Mouse (Mus musculus) forebrain, embryonic 10.5 days (tissue): ENCODE data around the gene Gm45808. TPM values are rescaled to one million over a fixed set of nuclear protein-coding genes. Genes with fewer than 3 reads are reported as not detected.

ENCODE experiments used
- DNase-seq: peaks from one replicate; pipeline ENCODE4 v3.0.0-alpha.2; 2017; ENCODE audit warnings: low spot score; ENCODE audit errors: extremely low spot score
- H3K27ac ChIP-seq: fragments of 300-500 bp; sonication (generic); 2 replicates; pipeline ENCODE4 v1.5.1; 2016; ENCODE audit warnings: mild to moderate bottlenecking
- H3K27me3 ChIP-seq: fragments of 300-500 bp; sonication (generic); 2 replicates; pipeline ENCODE4 v1.6.1; 2016; ENCODE audit warnings: mild to moderate bottlenecking; ENCODE audit not compliant: poor library complexity, severe bottlenecking
- H3K36me3 ChIP-seq: fragments of 300-500 bp; sonication (generic); replicated peaks from 2 replicates; pipeline ENCODE4 v1.6.1; 2016; ENCODE audit warnings: mild to moderate bottlenecking, moderate library complexity
- H3K4me1 ChIP-seq: fragments of 300-500 bp; sonication (generic); 2 replicates; pipeline ENCODE4 v1.6.1; 2016
- H3K4me3 ChIP-seq: fragments of 300-500 bp; sonication (generic); 2 replicates; pipeline ENCODE4 v1.5.1; 2016; ENCODE audit warnings: mild to moderate bottlenecking, moderate library complexity
- H3K9me3 ChIP-seq: fragments of 300-500 bp; sonication (generic); 2 replicates; pipeline ENCODE4 v1.6.1; 2016; ENCODE audit warnings: mild to moderate bottlenecking, moderate library complexity
- WGBS: fragments of 180-500 bp; shearing (Covaris S2); methylation state at CpG from one replicate; pipeline ENCODE4 v1.1.7; 2016; 5-methylcytosine and 5-hydroxymethylcytosine counted together
- microRNA-seq: library from miRNA; unstranded; fragments of <30 nt; microRNA quantifications from one replicate; pipeline ENCODE4, GENCODE M21; 2017
- polyA plus RNA-seq: library from polyadenylated mRNA; unstranded; fragments of >200 nt; fragmentation: Nextera tagmentation; extraction: Ambion mirVana; gene quantifications from 2 replicates; pipeline ENCODE4 v1.2.1, GENCODE M21; 2016

The Gm45808 gene
- polyA plus RNA-seq, 1 experiment from 2014 or later = not detected

DNA sequence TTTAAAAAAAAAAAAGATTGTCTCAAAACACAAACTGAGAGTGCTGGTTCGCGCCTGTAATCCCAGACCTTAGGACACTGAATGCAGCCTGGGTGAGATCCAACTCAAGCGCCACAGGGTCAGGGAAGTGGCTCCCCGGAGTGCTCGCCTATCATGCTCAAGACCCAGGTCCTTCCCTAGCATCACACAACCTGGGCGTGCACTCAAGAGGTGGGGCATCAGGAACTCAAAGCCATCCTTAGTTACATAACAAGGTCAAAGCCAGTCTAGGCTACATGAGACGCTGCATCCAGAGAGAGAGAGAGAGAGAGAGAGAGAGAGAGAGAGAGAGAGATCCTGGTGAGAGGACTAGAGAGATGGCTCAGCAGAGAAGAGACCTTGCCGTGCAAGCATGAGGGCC lies 60.1 kb downstream of the Gm45808 start:
- 93% methylated on average over 8 of the region's 8 CpGs for WGBS
- no peak overlapping the region for H3K4me3 ChIP-seq
- H3K9me3 ChIP-seq = no peaks in the 10 kb centered on the region
- H3K27me3 ChIP-seq = peaks cover 12% of the 10 kb centered on the region
- peaks cover 100% of the 10 kb centered on the region for H3K36me3 ChIP-seq
- no peak for DNase-seq
- no peak overlapping the region for H3K27ac ChIP-seq
- H3K4me1 ChIP-seq = no peaks in the 10 kb centered on the region

- H3K9me3 ChIP-seq = no peaks in the 10 kb centered on the region
- DNase-seq = no peak
- peaks cover 65% of the 10 kb centered on the region for H3K27me3 ChIP-seq
- H3K4me1 ChIP-seq = peaks cover 25% of the 10 kb centered on the region
- peaks cover 64% of the 10 kb centered on the region for H3K36me3 ChIP-seq
- 91% methylated on average over 14 of the region's 14 CpGs for WGBS
- H3K27ac ChIP-seq = no peak overlapping the region
- H3K4me3 ChIP-seq = no peak overlapping the region
Measured at GRCm38 (mm10) chr7:45421194-45421593, 65.4 kb downstream of the Gm45808 start.

DNA sequence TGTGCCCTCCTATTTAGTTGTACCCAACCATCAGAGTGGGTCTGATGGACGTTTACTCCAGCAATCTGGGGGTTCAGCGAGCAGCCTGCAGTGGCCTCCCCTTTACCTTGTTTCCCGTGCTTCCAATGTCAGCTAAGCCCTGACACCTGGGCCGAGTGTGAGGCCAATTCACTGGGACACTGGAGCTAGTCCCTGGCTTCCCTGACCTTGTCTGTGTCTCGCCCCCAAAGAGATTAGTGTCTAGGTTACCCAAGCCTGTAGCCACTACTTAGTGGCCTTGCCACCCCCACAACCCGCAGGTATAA lies 66.0 kb downstream of the Gm45808 start, which contains the start of gene Lhb:
TSS of gene Lhb (plus strand) at position 206 of the 305 bp plus-strand sequence.
- no peak within 1 kb of the TSS for H3K27ac ChIP-seq
- peaks cover 71% of the 10 kb centered on the region for H3K27me3 ChIP-seq
- H3K9me3 ChIP-seq = no peaks in the 10 kb centered on the region
- peaks cover 57% of the 10 kb centered on the region for H3K36me3 ChIP-seq
- peaks cover 28% of the 10 kb centered on the region for H3K4me1 ChIP-seq
- WGBS = 55% methylated on average over 6 of the region's 6 CpGs
- no peak within 1 kb of the TSS; the same call in 1 of the 2 replicates for H3K4me3 ChIP-seq
- no peak for DNase-seq

- no peak overlapping the region; the same call in 1 of the 2 replicates for H3K4me3 ChIP-seq
- peaks cover 52% of the 10 kb centered on the region for H3K36me3 ChIP-seq
- H3K9me3 ChIP-seq = no peaks in the 10 kb centered on the region
- peaks cover 77% of the 10 kb centered on the region for H3K27me3 ChIP-seq
- H3K4me1 ChIP-seq = peaks cover 33% of the 10 kb centered on the region
- DNase-seq = no peak
- 14% methylated on average over 27 of the region's 27 CpGs for WGBS
- no peak overlapping the region for H3K27ac ChIP-seq
Measured at GRCm38 (mm10) chr7:45419859-45420614, 66.6 kb downstream of the Gm45808 start.

DNA sequence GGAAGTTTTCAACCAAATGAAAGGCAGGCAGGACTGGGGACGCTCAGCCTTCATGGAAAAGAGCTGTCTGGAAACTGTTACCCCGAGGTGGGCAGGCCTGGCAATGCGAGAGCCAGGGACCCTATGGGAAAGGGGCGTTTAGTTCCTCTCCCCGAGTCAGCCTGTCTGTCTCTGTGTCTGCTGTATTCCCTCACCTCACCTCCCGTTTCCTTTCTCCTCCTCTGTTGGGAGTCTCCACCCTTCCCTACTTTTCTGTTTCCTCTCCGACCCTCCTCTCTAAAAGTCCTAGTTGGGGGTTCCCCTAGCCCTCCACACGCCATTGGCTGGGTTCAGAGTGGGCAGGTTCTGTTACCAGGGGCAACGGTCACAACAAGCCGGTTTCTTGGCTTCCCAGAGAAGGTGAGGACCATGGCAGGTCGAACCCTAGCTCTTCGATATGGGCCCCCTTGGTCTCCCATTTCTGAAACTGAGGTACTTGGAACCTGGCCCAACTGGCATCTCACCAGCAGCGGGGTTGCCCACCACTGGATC lies 68.6 kb downstream of the Gm45808 start:
- H3K27ac ChIP-seq = no peak overlapping the region
- H3K9me3 ChIP-seq = no peaks in the 10 kb centered on the region
- H3K36me3 ChIP-seq = peaks cover 32% of the 10 kb centered on the region
- peaks cover 51% of the 10 kb centered on the region for H3K4me1 ChIP-seq
- DNase-seq = no peak
- peak overlapping the region; percentile 9; the same call in 1 of the 2 replicates for H3K4me3 ChIP-seq
- peaks cover 97% of the 10 kb centered on the region for H3K27me3 ChIP-seq
- WGBS = 11% methylated on average over 13 of the region's 13 CpGs

Small RNAs within 50 kb of the gene (microRNA-seq; reads per million reads assigned to microRNA genes)
- gene Gm22133 = not detected

Other genes starting within 250 kb of the Gm45808 start
- gene Cd37, start 247.7 kb downstream of the Gm45808 start, polyA plus RNA-seq = 1.1 TPM in 2 replicates
- gene Slc6a16, start 245.7 kb downstream of the Gm45808 start, polyA plus RNA-seq = not detected in 2 replicates
- gene Slc6a21, start 209.3 kb downstream of the Gm45808 start, polyA plus RNA-seq = not detected in 2 replicates
- 8.3 and 8.9 TPM in 2 replicates for gene Trpm4, start 153.0 kb downstream of the Gm45808 start, polyA plus RNA-seq
- 0.31 and 0.42 TPM in 2 replicates for gene Hrc, start 151.5 kb downstream of the Gm45808 start, polyA plus RNA-seq
- 6.0 and 8.9 TPM in 2 replicates for gene Ppfia3, start 119.8 kb downstream of the Gm45808 start, polyA plus RNA-seq
- gene Lin7b, start 116.2 kb downstream of the Gm45808 start, polyA plus RNA-seq = 0.47 and 0.81 TPM in 2 replicates
- gene Snrnp70, start 91.1 kb downstream of the Gm45808 start, polyA plus RNA-seq = 295 TPM in 2 replicates
- gene Kcna7, start 81.2 kb downstream of the Gm45808 start, polyA plus RNA-seq = not detected in 2 replicates
- 0.46 and 0.87 TPM in 2 replicates for gene Ntf5, start 73.1 kb downstream of the Gm45808 start, polyA plus RNA-seq
- gene Lhb, start 66.0 kb downstream of the Gm45808 start, polyA plus RNA-seq = not detected in 2 replicates
- 39.0 and 41.6 TPM in 2 replicates for gene Gys1, start 52.0 kb downstream of the Gm45808 start, polyA plus RNA-seq
- gene Ruvbl2, start 48.7 kb downstream of the Gm45808 start, polyA plus RNA-seq = 235 and 237 TPM in 2 replicates
- 5,105 and 5,277 TPM in 2 replicates for gene Ftl1, start 26.9 kb downstream of the Gm45808 start, polyA plus RNA-seq
- gene Bax, start 19.9 kb downstream of the Gm45808 start, polyA plus RNA-seq = 247 and 254 TPM in 2 replicates
- gene Tulp2, start 4.9 kb downstream of the Gm45808 start, polyA plus RNA-seq = 0.12 and 0.20 TPM in 2 replicates
- gene Dhdh, start 2.0 kb upstream of the Gm45808 start, polyA plus RNA-seq = 6.4 and 7.2 TPM in 2 replicates
- gene Nucb1, start 23.6 kb upstream of the Gm45808 start, polyA plus RNA-seq = 99.3 and 106 TPM in 2 replicates
- gene Ppp1r15a, start 39.5 kb upstream of the Gm45808 start, polyA plus RNA-seq = 16.4 and 17.7 TPM in 2 replicates
- gene Plekha4, start 39.5 kb upstream of the Gm45808 start, polyA plus RNA-seq = 1.1 and 1.2 TPM in 2 replicates
- 0.39 and 0.63 TPM in 2 replicates for gene Hsd17b14, start 68.1 kb upstream of the Gm45808 start, polyA plus RNA-seq
- 38.2 and 39.1 TPM in 2 replicates for gene Bcat2, start 83.3 kb upstream of the Gm45808 start, polyA plus RNA-seq
- gene Fgf21, start 128.7 kb upstream of the Gm45808 start, polyA plus RNA-seq = not detected in 2 replicates
- 0.07 TPM in 1 of 2 replicates, not detected in the other for gene Fut1, start 130.5 kb upstream of the Gm45808 start, polyA plus RNA-seq
- 0.25 TPM in 1 of 2 replicates, not detected in the other for gene Izumo1, start 135.0 kb upstream of the Gm45808 start, polyA plus RNA-seq
- gene Rasip1, start 140.7 kb upstream of the Gm45808 start, polyA plus RNA-seq = 4.5 and 4.7 TPM in 2 replicates
- gene Mamstr, start 153.2 kb upstream of the Gm45808 start, polyA plus RNA-seq = 1.7 and 3.1 TPM in 2 replicates
- 0.12 TPM in 2 replicates for gene Fut2, start 179.6 kb upstream of the Gm45808 start, polyA plus RNA-seq
- 0.38 and 0.63 TPM in 2 replicates for gene Ntn5, start 197.2 kb upstream of the Gm45808 start, polyA plus RNA-seq
- gene Sec1, start 207.6 kb upstream of the Gm45808 start, polyA plus RNA-seq = 0.78 and 1.1 TPM in 2 replicates
- 2.5 and 3.2 TPM in 2 replicates for gene Car11, start 213.0 kb upstream of the Gm45808 start, polyA plus RNA-seq
- gene Dbp, start 218.3 kb upstream of the Gm45808 start, polyA plus RNA-seq = 2.6 and 2.7 TPM in 2 replicates
- gene Rpl18, start 228.6 kb upstream of the Gm45808 start, polyA plus RNA-seq = 1,181 and 1,186 TPM in 2 replicates
- 34.0 and 36.6 TPM in 2 replicates for gene Sphk2, start 231.2 kb upstream of the Gm45808 start, polyA plus RNA-seq
- gene Fam83e, start 234.4 kb upstream of the Gm45808 start, polyA plus RNA-seq = 2.6 and 3.3 TPM in 2 replicates
- gene Spaca4, start 239.0 kb upstream of the Gm45808 start, polyA plus RNA-seq = 0.50 TPM in 1 of 2 replicates, not detected in the other